Mouse (Mus musculus): ENCODE data around the gene Cacng4.

Gene Cacng4

GRCm38 (mm10) chr11:107794547-107795269, at the start of gene Cacng4:
Gene Cacng4 (minus strand): TSS chr11:107794557.
- in situ Hi-C loops (cut with MboI, MseI): no loop called here

GRCm38 (mm10) chr11:107833351-107834040, 39.1 kb upstream of the Cacng4 start:
- in situ Hi-C loops (cut with MboI, MseI): no loop called here

- in situ Hi-C loops (cut with MboI, MseI): no loop called here
These were observed 22.8 kb upstream of the Cacng4 start for GRCm38 (mm10) chr11:107817196-107817595.

- in situ Hi-C loops (cut with MboI, MseI): no loop called here
These were observed 18.7 kb upstream of the Cacng4 start for GRCm38 (mm10) chr11:107812941-107813648.

- in situ Hi-C loops (cut with MboI, MseI): no loop called here
These were observed 18.1 kb upstream of the Cacng4 start for GRCm38 (mm10) chr11:107812429-107812828.

- in situ Hi-C loops (cut with MboI, MseI): loop anchor here (10.0 kb wide), 1 partner anchor 1104 kb away; no protein-coding TSS in a partner anchor
These were observed 14.2 kb upstream of the Cacng4 start for GRCm38 (mm10) chr11:107808508-107808907.

GRCm38 (mm10) chr11:107806058-107806457, 11.7 kb upstream of the Cacng4 start:
- in situ Hi-C loops (cut with MboI, MseI): loop anchor here (10.0 kb wide), 1 partner anchor 1101 kb away; no protein-coding TSS in a partner anchor

GRCm38 (mm10) chr11:107801946-107802345, 7.6 kb upstream of the Cacng4 start:
- in situ Hi-C loops (cut with MboI, MseI): loop anchor here (10.0 kb wide), 1 partner anchor 1097 kb away; no protein-coding TSS in a partner anchor

GRCm38 (mm10) chr11:107799331-107799730, 5.0 kb upstream of the Cacng4 start:
- in situ Hi-C loops (cut with MboI, MseI): no loop called here

GRCm38 (mm10) chr11:107796346-107796745, 2.0 kb upstream of the Cacng4 start:
- in situ Hi-C loops (cut with MboI, MseI): no loop called here

- in situ Hi-C loops (cut with MboI, MseI): no loop called here
These were observed 1.2 kb upstream of the Cacng4 start for GRCm38 (mm10) chr11:107795384-107796035.

GRCm38 (mm10) chr11:107794103-107794493, 259 bp downstream of the Cacng4 start:
- in situ Hi-C loops (cut with MboI, MseI): no loop called here

- in situ Hi-C loops (cut with MboI, MseI): no loop called here
These were observed 906 bp downstream of the Cacng4 start for GRCm38 (mm10) chr11:107793200-107794102.

- in situ Hi-C loops (cut with MboI, MseI): no loop called here
These were observed 2.2 kb downstream of the Cacng4 start for GRCm38 (mm10) chr11:107792136-107792535.

- in situ Hi-C loops (cut with MboI, MseI): no loop called here
These were observed 8.6 kb downstream of the Cacng4 start for GRCm38 (mm10) chr11:107785761-107786160.

- in situ Hi-C loops (cut with MboI, MseI): no loop called here
These were observed 9.1 kb downstream of the Cacng4 start for GRCm38 (mm10) chr11:107785288-107785687.

- in situ Hi-C loops (cut with MboI, MseI): no loop called here
These were observed 10.2 kb downstream of the Cacng4 start for GRCm38 (mm10) chr11:107783861-107784754.

GRCm38 (mm10) chr11:107782591-107782990, 11.8 kb downstream of the Cacng4 start:
- in situ Hi-C loops (cut with MboI, MseI): no loop called here

- in situ Hi-C loops (cut with MboI, MseI): no loop called here
These were observed 15.5 kb downstream of the Cacng4 start for GRCm38 (mm10) chr11:107778859-107779258.

- in situ Hi-C loops (cut with MboI, MseI): no loop called here
These were observed 16.9 kb downstream of the Cacng4 start for GRCm38 (mm10) chr11:107777487-107777886.
